Mouse (Mus musculus): ENCODE results near the gene Gucy2e. TPM values are rescaled to one million over a fixed set of nuclear protein-coding genes. Genes with fewer than 3 reads are reported as not detected.

Gene Gucy2e
- total and polyA plus RNA-seq, 2 experiments from 2014 or later, result 0.07 TPM; not detected in 1

- Histone ChIP-seq H3K4me2 (ENCODE audit: low read depth, low read length) (peak overlapping the region; percentile 47), H3K4me1 (ENCODE audit: control insufficient read depth, insufficient read depth) (no peaks in the 10 kb centered on the region; the same call in none of the 2 replicates), H3K4me3 (ENCODE audit: low read depth, low read length) (peak overlapping the region; percentile 33), H3K9me3 (replicated peaks; ENCODE audit: control insufficient read depth, low read length) (no peaks in the 10 kb centered on the region), H3K36me3 (replicated peaks; ENCODE audit: control insufficient read depth, insufficient read depth, low read length) (no peaks in the 10 kb centered on the region), H3K27me3 (ENCODE audit: control insufficient read depth, insufficient read depth, low read length) (no peaks in the 10 kb centered on the region), H3K27ac (ENCODE audit: low read depth) (peak overlapping the region; percentile 56; the same call in 1 of the 2 replicates), H3K9ac (replicated peaks; ENCODE audit: low read depth, low read length) (no peak overlapping the region; the same call in 1 of the 2 replicates)
- TF ChIP-seq EP300 (IDR thresholded peaks at IDR 0.05; ENCODE audit: low read depth) (no peak), CTCF (IDR thresholded peaks at IDR 0.05; ENCODE audit: low read depth) (peak; percentile 76)
- DNase-seq (ENCODE audit: low spot score) (peak; percentile 34), ATAC-seq (ENCODE audit: insufficient read depth, low read depth) (peak; percentile 73)
- WGBS, result 64% methylated on average over 5 of the region's 5 CpGs
Measured at GRCm38 (mm10) chr11:69258287-69258686, 21.5 kb upstream of the Gucy2e start.

DNA sequence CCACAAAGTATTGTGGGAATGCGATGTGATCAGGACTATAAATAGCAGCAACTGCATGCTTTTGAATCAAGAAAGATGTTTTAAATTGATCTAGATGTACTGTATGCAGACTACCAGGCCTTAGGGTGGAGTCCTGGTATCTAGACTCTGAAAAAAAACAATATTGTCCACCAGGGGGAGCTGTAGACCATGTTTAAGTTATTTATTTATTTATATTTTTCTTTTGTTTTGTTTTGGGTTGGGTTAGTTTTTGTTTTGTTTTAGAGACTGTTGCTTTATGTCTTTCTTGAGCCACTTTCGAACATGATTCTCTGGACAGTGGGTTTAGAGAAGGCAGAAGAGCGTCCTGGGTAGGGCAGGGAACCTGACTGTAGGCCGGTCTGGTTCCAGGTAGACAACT, 21.0 kb upstream of the Gucy2e start:
- H3K9ac ChIP-seq (replicated peaks; ENCODE audit: low read depth, low read length), result no peak overlapping the region; the same call in 1 of the 2 replicates
- ATAC-seq (ENCODE audit: insufficient read depth, low read depth) (peak; percentile 52; the same call in 1 of the 2 replicates), DNase-seq (ENCODE audit: low spot score) (peak; percentile 36)
- WGBS, result 46% methylated on average over 4 of the region's 4 CpGs
- TF ChIP-seq EP300 (IDR thresholded peaks at IDR 0.05; ENCODE audit: low read depth) (no peak), CTCF (IDR thresholded peaks at IDR 0.05; ENCODE audit: low read depth) (peak; percentile 50)
- H3K36me3 ChIP-seq (replicated peaks; ENCODE audit: control insufficient read depth, insufficient read depth, low read length), result no peaks in the 10 kb centered on the region
- H3K4me1 ChIP-seq (ENCODE audit: control insufficient read depth, insufficient read depth), result no peaks in the 10 kb centered on the region; the same call in none of the 2 replicates
- peak overlapping the region; percentile 47 for H3K4me2 ChIP-seq (ENCODE audit: low read depth, low read length)
- peak overlapping the region; percentile 56; the same call in 1 of the 2 replicates for H3K27ac ChIP-seq (ENCODE audit: low read depth)
- H3K4me3 ChIP-seq (ENCODE audit: low read depth, low read length), result peak overlapping the region; percentile 33
- H3K27me3 ChIP-seq (ENCODE audit: control insufficient read depth, insufficient read depth, low read length), result no peaks in the 10 kb centered on the region
- H3K9me3 ChIP-seq (replicated peaks; ENCODE audit: control insufficient read depth, low read length), result no peaks in the 10 kb centered on the region

DNA sequence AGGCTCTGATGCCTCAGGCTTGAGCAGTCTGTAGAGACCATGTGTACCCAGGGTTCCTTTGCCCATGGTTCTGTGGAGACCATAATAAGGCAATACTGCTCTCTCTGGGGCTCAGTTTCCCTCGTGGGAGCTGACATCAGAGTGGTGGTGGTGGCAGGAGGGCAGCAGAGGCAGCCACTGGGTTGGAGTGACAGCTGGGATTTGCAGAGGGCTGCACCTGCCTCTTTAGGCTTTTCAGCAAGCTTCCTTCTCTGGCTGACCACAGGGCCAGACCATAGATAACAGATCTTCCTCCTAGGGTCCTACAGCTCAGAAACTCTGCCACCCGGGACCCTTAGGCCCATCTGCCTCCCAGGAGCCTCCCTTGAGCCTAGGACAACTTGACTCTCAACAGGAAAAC, 20.2 kb upstream of the Gucy2e start:
- no peak overlapping the region for H3K9ac ChIP-seq (replicated peaks; ENCODE audit: low read depth, low read length)
- no peak overlapping the region for H3K4me2 ChIP-seq (ENCODE audit: low read depth, low read length)
- H3K27me3 ChIP-seq (ENCODE audit: control insufficient read depth, insufficient read depth, low read length), result no peaks in the 10 kb centered on the region
- ATAC-seq (ENCODE audit: insufficient read depth, low read depth) (no peak), DNase-seq (ENCODE audit: low spot score) (no peak)
- H3K4me3 ChIP-seq (ENCODE audit: low read depth, low read length), result no peak overlapping the region
- no peaks in the 10 kb centered on the region for H3K9me3 ChIP-seq (replicated peaks; ENCODE audit: control insufficient read depth, low read length)
- no peak overlapping the region for H3K27ac ChIP-seq (ENCODE audit: low read depth)
- no peaks in the 10 kb centered on the region; the same call in none of the 2 replicates for H3K4me1 ChIP-seq (ENCODE audit: control insufficient read depth, insufficient read depth)
- H3K36me3 ChIP-seq (replicated peaks; ENCODE audit: control insufficient read depth, insufficient read depth, low read length), result no peaks in the 10 kb centered on the region
- TF ChIP-seq EP300 (IDR thresholded peaks at IDR 0.05; ENCODE audit: low read depth) (no peak), CTCF (IDR thresholded peaks at IDR 0.05; ENCODE audit: low read depth) (no peak)
- 58% methylated on average over 2 of the region's 2 CpGs for WGBS

DNA sequence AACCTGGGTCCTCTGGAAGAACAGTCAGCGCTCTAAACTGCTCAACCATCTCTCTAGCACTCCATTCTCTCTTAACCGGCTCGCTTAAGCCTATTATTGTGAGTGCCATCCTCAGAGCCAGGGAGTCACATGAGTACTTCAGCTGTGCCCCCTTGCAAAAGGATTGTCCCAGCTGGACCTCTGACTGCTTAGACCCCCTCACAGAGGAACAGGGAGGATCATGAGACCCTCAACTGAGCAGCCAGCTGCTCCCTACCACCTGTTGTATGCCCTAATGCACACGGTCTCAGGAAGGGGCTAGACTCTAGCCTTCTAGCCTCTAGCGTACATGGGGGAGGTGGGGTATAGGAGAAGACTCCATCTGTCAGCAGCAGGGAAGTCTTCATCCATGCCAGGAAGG, 18.0 kb upstream of the Gucy2e start:
- Histone ChIP-seq H3K4me3 (ENCODE audit: low read depth, low read length) (no peak overlapping the region), H3K4me1 (ENCODE audit: control insufficient read depth, insufficient read depth) (no peaks in the 10 kb centered on the region; the same call in none of the 2 replicates), H3K9me3 (replicated peaks; ENCODE audit: control insufficient read depth, low read length) (no peaks in the 10 kb centered on the region), H3K27ac (ENCODE audit: low read depth) (no peak overlapping the region), H3K9ac (replicated peaks; ENCODE audit: low read depth, low read length) (no peak overlapping the region), H3K36me3 (replicated peaks; ENCODE audit: control insufficient read depth, insufficient read depth, low read length) (no peaks in the 10 kb centered on the region), H3K4me2 (ENCODE audit: low read depth, low read length) (no peak overlapping the region), H3K27me3 (ENCODE audit: control insufficient read depth, insufficient read depth, low read length) (no peaks in the 10 kb centered on the region)
- TF ChIP-seq CTCF (IDR thresholded peaks at IDR 0.05; ENCODE audit: low read depth) (no peak), EP300 (IDR thresholded peaks at IDR 0.05; ENCODE audit: low read depth) (no peak)
- ATAC-seq (ENCODE audit: insufficient read depth, low read depth) (no peak), DNase-seq (ENCODE audit: low spot score) (no peak)
- WGBS, result 76% methylated on average over 5 of the region's 5 CpGs

GRCm38 (mm10) chr11:69253131-69253530, 16.3 kb upstream of the Gucy2e start:
- WGBS, result 10% methylated on average over 9 of the region's 9 CpGs

DNA sequence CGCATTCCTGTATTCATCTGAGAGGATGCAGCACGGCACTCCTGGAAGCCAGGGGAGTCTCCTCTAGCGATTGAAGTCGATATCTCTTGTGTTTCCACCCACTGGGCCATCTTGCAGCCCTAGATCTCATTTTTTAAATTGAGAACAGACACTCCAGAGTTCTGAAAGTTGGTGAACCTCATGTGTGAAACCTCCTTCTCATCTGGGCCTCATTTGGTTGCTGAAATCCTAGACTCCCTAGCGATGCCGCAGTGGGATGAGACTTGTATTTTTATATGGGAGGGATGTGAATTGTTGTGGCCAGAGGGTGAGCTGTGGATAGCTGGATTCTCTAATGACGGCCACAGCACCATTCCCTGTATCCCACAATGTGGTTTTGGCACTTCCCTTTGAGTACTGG, 15.1 kb upstream of the Gucy2e start:
- no peak for DNase-seq (ENCODE audit: low spot score)
- TF ChIP-seq CTCF (IDR thresholded peaks at IDR 0.05; ENCODE audit: low read depth) (no peak), EP300 (IDR thresholded peaks at IDR 0.05; ENCODE audit: low read depth) (no peak)
- 79% methylated on average over 7 of the region's 7 CpGs for WGBS

More at GRCm38 (mm10) chr11:69253131-69253530, 16.3 kb upstream of the Gucy2e start:
- H3K9me3 ChIP-seq (replicated peaks; ENCODE audit: control insufficient read depth, low read length), result no peaks in the 10 kb centered on the region
- TF ChIP-seq CTCF (IDR thresholded peaks at IDR 0.05; ENCODE audit: low read depth) (no peak), EP300 (IDR thresholded peaks at IDR 0.05; ENCODE audit: low read depth) (no peak)
- H3K4me3 ChIP-seq (ENCODE audit: low read depth, low read length), result no peak overlapping the region
- ATAC-seq (ENCODE audit: insufficient read depth, low read depth) (peak; percentile 75), DNase-seq (ENCODE audit: low spot score) (peak; percentile 45)
- H3K9ac ChIP-seq (replicated peaks; ENCODE audit: low read depth, low read length), result no peak overlapping the region
- peak overlapping the region; percentile 31 for H3K4me2 ChIP-seq (ENCODE audit: low read depth, low read length)
- no peaks in the 10 kb centered on the region; the same call in 1 of the 2 replicates for H3K4me1 ChIP-seq (ENCODE audit: control insufficient read depth, insufficient read depth)
- H3K36me3 ChIP-seq (replicated peaks; ENCODE audit: control insufficient read depth, insufficient read depth, low read length), result no peaks in the 10 kb centered on the region
- no peaks in the 10 kb centered on the region for H3K27me3 ChIP-seq (ENCODE audit: control insufficient read depth, insufficient read depth, low read length)
- H3K27ac ChIP-seq (ENCODE audit: low read depth), result peak overlapping the region; percentile 51

More for the DNA sequence above, 15.1 kb upstream of the Gucy2e start:
- no peaks in the 10 kb centered on the region for H3K36me3 ChIP-seq (replicated peaks; ENCODE audit: control insufficient read depth, insufficient read depth, low read length)
- no peaks in the 10 kb centered on the region; the same call in 1 of the 2 replicates for H3K4me1 ChIP-seq (ENCODE audit: control insufficient read depth, insufficient read depth)
- ATAC-seq (ENCODE audit: insufficient read depth, low read depth), result no peak
- no peak overlapping the region for H3K9ac ChIP-seq (replicated peaks; ENCODE audit: low read depth, low read length)
- no peaks in the 10 kb centered on the region for H3K27me3 ChIP-seq (ENCODE audit: control insufficient read depth, insufficient read depth, low read length)
- H3K27ac ChIP-seq (ENCODE audit: low read depth), result no peak overlapping the region
- H3K4me2 ChIP-seq (ENCODE audit: low read depth, low read length), result no peak overlapping the region
- H3K9me3 ChIP-seq (replicated peaks; ENCODE audit: control insufficient read depth, low read length), result no peaks in the 10 kb centered on the region
- H3K4me3 ChIP-seq (ENCODE audit: low read depth, low read length), result no peak overlapping the region

Data from heart, postnatal 0 days (tissue).